Mouse (Mus musculus) midbrain, postnatal 0 days (tissue): Measurements from ENCODE around the gene Psmd5. TPM values are rescaled to one million over a fixed set of nuclear protein-coding genes. Genes with fewer than 3 reads are reported as not detected.

Experiments
- ATAC-seq: fragments of 200-750 bp; cut with Nextera tagmentation; 2 replicates; pipeline ENCODE4 v1.8.0; 2017; ENCODE audit warnings: moderate number of reproducible peaks, mild to moderate bottlenecking, moderate TSS enrichment, moderate library complexity; ENCODE audit not compliant: low FRiP score
- DNase-seq: peaks from one replicate; pipeline ENCODE4 v3.0.0-alpha.2; 2015; ENCODE audit warnings: low spot score
- H3K27ac ChIP-seq: fragments of 300-500 bp; sonication (generic); 2 replicates; pipeline ENCODE4 v1.5.1; 2014; ENCODE audit warnings: low read depth, mild to moderate bottlenecking, low read length, mixed read lengths
- H3K27me3 ChIP-seq: fragments of 300-500 bp; sonication (generic); 2 replicates; pipeline ENCODE4 v1.6.1; 2014; ENCODE audit warnings: low read length, control low read depth, mixed read lengths; ENCODE audit not compliant: insufficient read depth
- H3K36me3 ChIP-seq: fragments of 300-500 bp; sonication (generic); 2 replicates; pipeline ENCODE4 v1.6.1; 2014; ENCODE audit warnings: low read length, control low read depth, mixed read lengths; ENCODE audit not compliant: insufficient read depth
- H3K4me1 ChIP-seq: fragments of 300-500 bp; sonication (generic); 2 replicates; pipeline ENCODE4 v1.6.1; 2014; ENCODE audit warnings: mild to moderate bottlenecking, control low read depth, antibody characterized with exemption, low read length, mixed read lengths; ENCODE audit not compliant: insufficient read depth
- H3K4me2 ChIP-seq: fragments of 300-500 bp; sonication (generic); 2 replicates; pipeline ENCODE4 v1.6.1; 2014; ENCODE audit warnings: low read depth, mild to moderate bottlenecking, low read length, mixed read lengths; ENCODE audit not compliant: poor library complexity, severe bottlenecking
- H3K4me3 ChIP-seq: fragments of 300-500 bp; sonication (generic); 2 replicates; pipeline ENCODE4 v1.5.1; 2014; ENCODE audit warnings: low read depth, mild to moderate bottlenecking, low read length, moderate library complexity
- H3K9ac ChIP-seq: fragments of 300-500 bp; sonication (generic); replicated peaks from 2 replicates; pipeline ENCODE4 v1.6.1; 2014; ENCODE audit warnings: mild to moderate bottlenecking, low read length, moderate library complexity, mixed read lengths; ENCODE audit not compliant: poor library complexity, severe bottlenecking
- H3K9me3 ChIP-seq: fragments of 300-500 bp; sonication (generic); 2 replicates; pipeline ENCODE4 v1.6.1; 2016; ENCODE audit warnings: low read length, control low read depth
- CTCF ChIP-seq: IDR thresholded peaks from 2 replicates; pipeline ENCODE4 v1.5.1; 2016; ENCODE audit warnings: antibody characterized with exemption, mild to moderate bottlenecking
- WGBS: fragments of 180-500 bp; shearing (Covaris S2); extraction: QIAGEN DNeasy Blood & Tissue Kit; methylation state at CpG from one replicate; pipeline ENCODE4 v1.1.7; 2014; 5-methylcytosine and 5-hydroxymethylcytosine counted together
- polyA plus RNA-seq: library from polyadenylated mRNA; unstranded; fragments of >200 nt; fragmentation: Nextera tagmentation; extraction: Ambion mirVana; gene quantifications from 2 replicates; pipeline ENCODE4 v1.2.1, GENCODE M21; 2015
- total RNA-seq: library from RNA; depleted of rRNA; stranded (reverse); fragments of >200 nt; gene quantifications from 2 replicates; pipeline ENCODE4 v1.2.3, GENCODE M21; 2014

Psmd5 gene
- total and polyA plus RNA-seq, 2 experiments from 2014 or later: 42.6 to 82.8 TPM

DNA sequence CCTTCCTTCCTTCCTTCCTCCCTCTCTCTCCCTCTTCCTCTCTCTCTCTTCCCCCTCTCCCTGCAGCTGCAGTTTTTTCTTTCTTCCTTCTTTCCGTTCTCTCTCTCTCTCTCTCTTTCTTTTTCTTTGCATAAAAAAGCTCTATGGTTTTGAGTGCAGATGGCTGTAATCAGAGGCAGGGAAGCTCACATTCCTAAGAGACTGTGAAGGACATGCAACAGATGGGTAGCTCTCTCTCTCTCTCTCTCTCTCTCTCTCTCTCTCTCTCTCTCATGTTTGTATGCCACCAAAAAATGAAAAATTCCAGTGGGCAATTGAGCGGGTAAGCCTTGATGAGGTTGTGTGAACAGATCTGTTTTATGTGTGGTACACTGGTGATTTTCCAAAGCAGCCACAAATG, 9.4 kb upstream of the Psmd5 start:
- no peaks in the 10 kb centered on the region for H3K27me3 ChIP-seq
- no peak overlapping the region for H3K9ac ChIP-seq
- DNase-seq (no peak), ATAC-seq (no peak)
- TF ChIP-seq CTCF: no peak
- 85% methylated on average over 1 of the region's 2 CpGs for WGBS
- H3K4me3 ChIP-seq: no peak overlapping the region
- no peaks in the 10 kb centered on the region for H3K9me3 ChIP-seq
- H3K4me2 ChIP-seq: no peak overlapping the region
- no peak overlapping the region for H3K27ac ChIP-seq
- H3K4me1 ChIP-seq: no peaks in the 10 kb centered on the region
- no peaks in the 10 kb centered on the region for H3K36me3 ChIP-seq

DNA sequence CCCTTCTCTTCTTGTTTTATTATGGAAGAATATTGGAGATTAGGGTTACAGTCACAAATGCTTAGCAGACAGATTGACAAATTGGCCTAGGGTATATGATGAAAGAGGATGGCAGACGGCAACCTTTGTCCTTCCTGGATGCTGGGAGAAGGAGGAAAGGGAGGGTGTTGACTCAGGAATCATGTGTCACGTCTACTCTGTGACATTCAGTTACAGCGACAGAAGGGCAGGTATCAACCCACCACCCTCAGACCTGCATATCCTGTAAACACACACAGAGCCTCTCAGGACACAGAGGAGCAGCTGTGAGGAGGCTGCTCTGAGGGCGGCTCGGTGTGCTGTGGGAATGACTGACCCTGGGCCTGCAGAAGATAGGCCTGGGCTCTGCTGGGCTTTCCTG, 8.4 kb upstream of the Psmd5 start:
- ATAC-seq: no peak
- no peak for TF ChIP-seq CTCF
- Histone ChIP-seq H3K9ac (no peak overlapping the region), H3K27me3 (no peaks in the 10 kb centered on the region), H3K4me2 (no peak overlapping the region), H3K4me1 (no peaks in the 10 kb centered on the region), H3K4me3 (no peak overlapping the region), H3K27ac (no peak overlapping the region), H3K9me3 (no peaks in the 10 kb centered on the region), H3K36me3 (no peaks in the 10 kb centered on the region)
- no peak for DNase-seq
- WGBS: 73% methylated on average over 5 of the region's 5 CpGs

DNA sequence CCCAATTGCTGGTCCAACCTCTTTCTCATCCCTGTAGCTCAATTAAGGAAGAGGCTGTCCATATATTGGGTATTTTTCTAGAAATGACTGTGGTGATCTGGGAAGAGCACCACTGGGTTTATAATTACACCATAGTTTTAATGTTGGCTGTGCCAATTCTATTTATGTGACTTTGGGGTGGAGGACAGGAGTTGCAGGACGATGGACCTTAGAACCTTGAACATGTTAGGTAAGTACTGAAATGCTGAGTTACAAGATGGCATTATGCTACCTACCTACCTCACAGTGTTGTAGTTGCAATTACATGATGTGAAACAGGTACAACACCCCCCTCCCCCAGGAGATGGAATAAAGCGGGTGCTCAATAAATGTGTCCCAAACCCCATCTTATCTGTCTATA, 8.0 kb upstream of the Psmd5 start:
- no peak overlapping the region for H3K4me3 ChIP-seq
- WGBS: 94% methylated on average over 2 of the region's 2 CpGs
- no peak for TF ChIP-seq CTCF

GRCm38 (mm10) chr2:34880054-34880453, 5.3 kb upstream of the Psmd5 start:
- Histone ChIP-seq H3K9ac (no peak overlapping the region), H3K4me1 (no peaks in the 10 kb centered on the region), H3K27me3 (no peaks in the 10 kb centered on the region), H3K9me3 (no peaks in the 10 kb centered on the region), H3K27ac (no peak overlapping the region), H3K36me3 (no peaks in the 10 kb centered on the region), H3K4me2 (no peak overlapping the region), H3K4me3 (no peak overlapping the region)
- DNase-seq (no peak), ATAC-seq (no peak)
- TF ChIP-seq CTCF: no peak
- 91% methylated on average over 10 of the region's 10 CpGs for WGBS

More for the DNA sequence above, 8.0 kb upstream of the Psmd5 start:
- no peaks in the 10 kb centered on the region for H3K36me3 ChIP-seq
- H3K27ac ChIP-seq: no peak overlapping the region
- ATAC-seq: no peak
- H3K4me1 ChIP-seq: no peaks in the 10 kb centered on the region
- no peak for DNase-seq
- no peaks in the 10 kb centered on the region for H3K27me3 ChIP-seq
- no peaks in the 10 kb centered on the region for H3K9me3 ChIP-seq
- H3K9ac ChIP-seq: no peak overlapping the region
- no peak overlapping the region for H3K4me2 ChIP-seq

- Histone ChIP-seq H3K4me1 (peaks cover 2% of the 10 kb centered on the region; the same call in 1 of the 2 replicates), H3K36me3 (no peaks in the 10 kb centered on the region), H3K9ac (no peak within 1 kb of the TSS), H3K9me3 (no peaks in the 10 kb centered on the region), H3K27ac (no peak within 1 kb of the TSS), H3K4me2 (no peak within 1 kb of the TSS), H3K4me3 (no peak within 1 kb of the TSS), H3K27me3 (0 out of 2 replicates have a peak, but pooled peaks cover 10% of the 10 kb centered on the region)
- TF ChIP-seq CTCF: no peak
- no peak for ATAC-seq
- 4% methylated on average over 14 of the region's 14 CpGs for WGBS
- DNase-seq: no peak
These were observed 497 bp downstream of the Psmd5 start, which contains the start of gene Cutal for GRCm38 (mm10) chr2:34874271-34874670. Cutal (plus strand) TSS chr2:34874396.

DNA sequence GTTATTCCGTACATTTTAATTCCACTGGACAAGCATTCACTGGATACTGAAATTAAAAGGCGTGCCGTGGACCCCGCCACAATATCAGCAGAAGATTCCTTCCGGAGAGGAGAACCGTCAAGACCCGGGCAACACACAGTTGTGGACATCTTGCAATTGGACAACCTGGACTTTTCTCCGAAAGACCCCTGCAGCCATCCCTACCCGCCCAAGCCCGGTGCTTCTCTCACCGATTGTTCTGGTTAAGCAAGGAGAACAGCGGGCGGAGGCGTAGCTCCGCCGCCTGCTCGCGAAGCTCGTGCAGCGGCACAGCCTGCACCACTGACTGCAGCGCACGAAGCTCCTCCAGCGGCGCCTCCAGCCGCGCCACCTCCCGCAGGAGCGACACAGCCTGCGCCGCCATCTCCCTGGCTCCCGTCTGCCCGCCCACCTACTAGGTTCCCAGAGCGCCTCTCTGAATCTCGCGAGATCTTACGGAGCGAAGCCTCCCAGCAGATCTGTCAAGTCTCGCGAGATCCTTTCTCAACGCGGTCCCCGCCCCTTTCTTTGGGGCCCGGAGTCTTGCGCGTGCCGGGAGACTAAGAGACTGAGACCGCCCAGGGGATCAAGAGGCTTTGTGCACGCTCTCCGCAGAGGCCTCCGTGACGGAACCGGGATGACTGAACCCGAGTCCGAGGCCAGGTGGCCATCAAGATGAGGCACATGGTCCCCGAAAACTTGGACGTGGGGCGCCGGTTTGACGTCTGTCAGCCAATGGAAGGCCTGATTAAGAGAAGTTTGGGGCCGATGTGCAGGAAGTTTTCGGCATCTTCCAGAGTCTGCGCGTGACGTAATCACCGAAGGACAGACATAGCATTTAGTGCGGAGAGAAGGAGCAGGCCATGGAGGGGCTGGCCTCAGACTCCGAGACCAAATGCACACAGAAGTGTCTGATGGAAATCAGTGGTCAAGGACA, 4.0 kb downstream of the Psmd5 start:
- Histone ChIP-seq H3K4me1 (peaks cover 2% of the 10 kb centered on the region; the same call in 1 of the 2 replicates), H3K4me3 (peak overlapping the region; percentile 86), H3K27ac (peak overlapping the region; percentile 85), H3K9ac (peak overlapping the region; percentile 93), H3K9me3 (no peaks in the 10 kb centered on the region), H3K4me2 (peak overlapping the region; percentile 65), H3K27me3 (0 out of 2 replicates have a peak, but pooled peaks cover 10% of the 10 kb centered on the region), H3K36me3 (peaks cover 5% of the 10 kb centered on the region; the same call in 1 of the 2 replicates)
- TF ChIP-seq CTCF: no peak
- peak; percentile 100 for DNase-seq
- under 1% methylated on average over 66 of the region's 67 CpGs for WGBS
- peak; percentile 99 for ATAC-seq
